Comparison of ENCODE assay signal across 15 mouse cellular contexts in genomic region chr12:15319647-15320046, GRCm38 (mm10).
"Had no signal": no experiment of that assay in that cellular context is flagged by ENCODE, and none has a peak within 500 bp of the region (broad histone marks: within the 10 kb centered on the region; RNA-seq: fewer than 3 reads in every experiment).

No protein-coding gene starts in this region.

- H3K4me3 ChIP-seq: kidney, embryonic 15.5 days; limb, embryonic 15.5 days; liver, embryonic 13.5 days; lung, embryonic 15.5 days; megakaryocyte, embryonic 14.5 days; midbrain, embryonic 15.5 days; neural tube, embryonic 13.5 days had no signal

- H3K27ac ChIP-seq: kidney, embryonic 15.5 days; limb, embryonic 15.5 days; liver, embryonic 13.5 days; lung, embryonic 15.5 days; macrophage; midbrain, embryonic 15.5 days; neural tube, embryonic 13.5 days had no signal

- H3K9ac ChIP-seq: kidney, embryonic 15.5 days; limb, embryonic 15.5 days; liver, embryonic 13.5 days; liver, postnatal 0 days; lung, embryonic 15.5 days; midbrain, embryonic 15.5 days; neural tube, embryonic 13.5 days had no signal

- H3K36me3 ChIP-seq: kidney, embryonic 15.5 days; limb, embryonic 15.5 days; liver, embryonic 13.5 days; lung, embryonic 15.5 days; midbrain, embryonic 15.5 days; neural tube, embryonic 13.5 days had no signal

- ATAC-seq: liver, postnatal 0 days; midbrain, embryonic 15.5 days had no signal

- H3K4me2 ChIP-seq: kidney, embryonic 15.5 days; limb, embryonic 15.5 days; liver, embryonic 13.5 days; lung, embryonic 15.5 days; midbrain, embryonic 11.5 days; midbrain, embryonic 15.5 days; neural tube, embryonic 13.5 days had no signal

- H3K9me3 ChIP-seq: kidney, embryonic 15.5 days; limb, embryonic 15.5 days; liver, embryonic 13.5 days; lung, embryonic 15.5 days; megakaryocyte, embryonic 14.5 days; midbrain, embryonic 15.5 days; neural tube, embryonic 13.5 days had no signal

- DNase-seq: kidney, adult 2 months; kidney, postnatal 14 days; liver, embryonic 13.5 days; liver, postnatal 0 days; lung, postnatal 14 days; right cerebral cortex, postnatal 25 days; thymus, postnatal 4 days had no signal

- H3K27me3 ChIP-seq: kidney, embryonic 15.5 days; limb, embryonic 15.5 days; liver, embryonic 13.5 days; lung, embryonic 15.5 days; megakaryocyte, embryonic 14.5 days; midbrain, embryonic 15.5 days; neural tube, embryonic 13.5 days had no signal

- H3K4me1 ChIP-seq: kidney, embryonic 15.5 days; limb, embryonic 15.5 days; liver, embryonic 13.5 days; lung, embryonic 15.5 days; megakaryocyte, embryonic 14.5 days; midbrain, embryonic 15.5 days; neural tube, embryonic 13.5 days had no signal
